Mouse (Mus musculus) CD4-positive, CD25-positive, alpha-beta regulatory T cell, adult 2 months (primary cell): ENCODE data around the gene Dgkh.

ENCODE experiments used
- DNase-seq: peaks from one replicate; pipeline ENCODE4 v3.0.0-alpha.2; 2012; ENCODE audit warnings: low read depth, low spot score

Dgkh gene

GRCm38 (mm10) chr14:78674606-78675005 lies 58.0 kb downstream of the Dgkh start:
- DNase-seq: no peak

GRCm38 (mm10) chr14:78669986-78670385 lies 62.6 kb downstream of the Dgkh start:
- DNase-seq: peak; percentile 47

GRCm38 (mm10) chr14:78668291-78668690 lies 64.3 kb downstream of the Dgkh start:
- DNase-seq: peak; percentile 90

- DNase-seq: no peak
Measured at GRCm38 (mm10) chr14:78667763-78668162, 64.8 kb downstream of the Dgkh start.

GRCm38 (mm10) chr14:78662641-78663040 lies 69.9 kb downstream of the Dgkh start:
- DNase-seq: no peak

GRCm38 (mm10) chr14:78661462-78661861 lies 71.1 kb downstream of the Dgkh start:
- no peak for DNase-seq

GRCm38 (mm10) chr14:78658697-78659096 lies 73.9 kb downstream of the Dgkh start:
- no peak for DNase-seq

GRCm38 (mm10) chr14:78656832-78657626 lies 75.5 kb downstream of the Dgkh start:
- DNase-seq: no peak

GRCm38 (mm10) chr14:78654939-78655556 lies 77.5 kb downstream of the Dgkh start:
- DNase-seq: no peak

GRCm38 (mm10) chr14:78654196-78654595 lies 78.4 kb downstream of the Dgkh start:
- DNase-seq: no peak

- peak; percentile 41 for DNase-seq
Measured at GRCm38 (mm10) chr14:78653333-78653732, 79.2 kb downstream of the Dgkh start.

GRCm38 (mm10) chr14:78651696-78652095 lies 80.9 kb downstream of the Dgkh start:
- DNase-seq: no peak

GRCm38 (mm10) chr14:78650379-78651095 lies 82.0 kb downstream of the Dgkh start:
- no peak for DNase-seq

- no peak for DNase-seq
Measured at GRCm38 (mm10) chr14:78649525-78650274, 82.9 kb downstream of the Dgkh start.

GRCm38 (mm10) chr14:78645622-78646021 lies 87.0 kb downstream of the Dgkh start:
- DNase-seq: no peak

- DNase-seq: no peak
Measured at GRCm38 (mm10) chr14:78641314-78641713, 91.3 kb downstream of the Dgkh start.

- DNase-seq: no peak
Measured at GRCm38 (mm10) chr14:78639691-78640090, 92.9 kb downstream of the Dgkh start.

GRCm38 (mm10) chr14:78635612-78636400 lies 96.8 kb downstream of the Dgkh start:
- DNase-seq: no peak

GRCm38 (mm10) chr14:78632747-78633146 lies 99.8 kb downstream of the Dgkh start:
- no peak for DNase-seq

GRCm38 (mm10) chr14:78630923-78631875 lies 101.4 kb downstream of the Dgkh start:
- no peak for DNase-seq
